Mouse (Mus musculus) forebrain, postnatal 0 days (tissue): ENCODE results near the gene Lmod3. TPM values are rescaled to one million over a fixed set of nuclear protein-coding genes. Genes with fewer than 3 reads are reported as not detected.

Experiments used
- ATAC-seq: fragments of 200-750 bp; cut with Nextera tagmentation; 2 replicates; pipeline ENCODE4 v1.8.0; 2017; ENCODE audit warnings: mild to moderate bottlenecking, moderate library complexity
- DNase-seq: peaks from one replicate; pipeline ENCODE4 v3.0.0-alpha.2; 2015
- H3K27ac ChIP-seq: fragments of 300-500 bp; sonication (generic); 2 replicates; pipeline ENCODE4 v1.5.1; 2014; ENCODE audit warnings: low read depth, mild to moderate bottlenecking, antibody characterized with exemption, low read length, moderate library complexity, mixed read lengths
- H3K27me3 ChIP-seq: fragments of 300-500 bp; sonication (generic); 2 replicates; pipeline ENCODE4 v1.6.1; 2014; ENCODE audit warnings: mild to moderate bottlenecking, low read length, mixed read lengths; ENCODE audit not compliant: insufficient read depth
- H3K36me3 ChIP-seq: fragments of 300-500 bp; sonication (generic); 2 replicates; pipeline ENCODE4 v1.6.1; 2014; ENCODE audit warnings: mild to moderate bottlenecking, moderate library complexity; ENCODE audit not compliant: insufficient read depth
- H3K4me1 ChIP-seq: fragments of 300-500 bp; sonication (generic); 2 replicates; pipeline ENCODE4 v1.6.1; 2014; ENCODE audit warnings: antibody characterized with exemption; ENCODE audit not compliant: insufficient read depth
- H3K4me2 ChIP-seq: fragments of 300-500 bp; sonication (generic); 2 replicates; pipeline ENCODE4 v1.6.1; 2014; ENCODE audit warnings: low read depth, mild to moderate bottlenecking, moderate library complexity
- H3K4me3 ChIP-seq: fragments of 300-500 bp; sonication (generic); 2 replicates; pipeline ENCODE4 v1.5.1; 2014; ENCODE audit warnings: low read depth, low read length, mixed read lengths
- H3K9ac ChIP-seq: fragments of 300-500 bp; sonication (generic); 2 replicates; pipeline ENCODE4 v1.6.1; 2014; ENCODE audit warnings: mild to moderate bottlenecking
- H3K9me3 ChIP-seq: fragments of 300-500 bp; sonication (generic); 2 replicates; pipeline ENCODE4 v1.6.1; 2016; ENCODE audit warnings: low read length
- CTCF ChIP-seq: sonication (generic); IDR thresholded peaks from 2 replicates; pipeline ENCODE4 v1.5.1; 2016; ENCODE audit warnings: antibody characterized with exemption, control low read depth, low read depth
- WGBS: fragments of 180-500 bp; shearing (Covaris S2); extraction: QIAGEN DNeasy Blood & Tissue Kit; methylation state at CpG from one replicate; pipeline ENCODE4 v1.1.7; 2014; 5-methylcytosine and 5-hydroxymethylcytosine counted together
- polyA plus RNA-seq: library from polyadenylated mRNA; unstranded; fragments of >200 nt; fragmentation: Nextera tagmentation; extraction: Ambion mirVana; gene quantifications from 2 replicates; pipeline ENCODE4 v1.2.1, GENCODE M21; 2015
- total RNA-seq: library from RNA; depleted of rRNA; stranded (reverse); fragments of >200 nt; gene quantifications from 2 replicates; pipeline ENCODE4 v1.2.3, GENCODE M21; 2014; rRNA removed

Lmod3 gene
- 0.05 and 0.46 TPM in 2 replicates for total RNA-seq
- 0.08 and 0.11 TPM in 2 replicates for polyA plus RNA-seq

GRCm38 (mm10) chr6:97252711-97253221 is at the start of gene Lmod3:
Gene Lmod3, minus strand, starts transcription at chr6:97252759.
- Histone ChIP-seq H3K4me1 (no peaks in the 10 kb centered on the region), H3K27me3 (no peaks in the 10 kb centered on the region), H3K36me3 (no peaks in the 10 kb centered on the region), H3K4me3 (no peak within 1 kb of the TSS), H3K4me2 (no peak within 1 kb of the TSS), H3K9me3 (no peaks in the 10 kb centered on the region), H3K27ac (no peak within 1 kb of the TSS), H3K9ac (no peak within 1 kb of the TSS)
- ATAC-seq (no peak), DNase-seq (no peak)
- no peak for TF ChIP-seq CTCF
- WGBS: 39% methylated on average over 9 of the region's 9 CpGs

DNA sequence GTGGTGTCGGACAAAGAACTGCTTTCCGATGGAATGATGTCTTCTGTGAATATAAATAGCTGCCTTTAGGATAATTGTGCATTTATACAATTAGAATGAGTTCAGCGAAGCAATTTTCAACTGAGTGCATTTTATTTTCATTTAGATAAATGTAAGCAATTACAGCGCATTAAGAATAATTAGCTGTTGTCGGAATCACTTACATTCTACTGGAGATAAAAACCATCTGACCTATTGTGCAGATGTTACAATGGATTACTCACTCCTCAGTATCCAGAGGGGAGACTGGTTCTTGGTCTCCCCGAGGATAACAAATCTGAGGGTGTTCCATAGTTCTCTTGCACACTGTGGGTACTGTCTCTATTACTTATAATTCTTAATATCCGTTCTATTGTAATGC is 49.7 kb upstream of the Lmod3 start:
- 58% methylated on average over 7 of the region's 7 CpGs for WGBS
- Histone ChIP-seq H3K4me1 (no peaks in the 10 kb centered on the region), H3K9ac (no peak overlapping the region), H3K9me3 (no peaks in the 10 kb centered on the region), H3K36me3 (peaks cover 25% of the 10 kb centered on the region; the same call in 1 of the 2 replicates), H3K4me3 (no peak overlapping the region), H3K4me2 (no peak overlapping the region), H3K27me3 (no peaks in the 10 kb centered on the region), H3K27ac (no peak overlapping the region)
- ATAC-seq: no peak
- DNase-seq: no peak
- no peak for TF ChIP-seq CTCF

- Histone ChIP-seq H3K27me3 (no peaks in the 10 kb centered on the region), H3K27ac (no peak overlapping the region), H3K9ac (no peak overlapping the region), H3K4me3 (no peak overlapping the region), H3K4me2 (no peak overlapping the region), H3K9me3 (no peaks in the 10 kb centered on the region), H3K36me3 (peaks cover 40% of the 10 kb centered on the region), H3K4me1 (no peaks in the 10 kb centered on the region)
- ATAC-seq (no peak), DNase-seq (no peak)
- TF ChIP-seq CTCF: no peak
- WGBS: 94% methylated on average over 6 of the region's 6 CpGs
Observed at GRCm38 (mm10) chr6:97300659-97301058, 48.1 kb upstream of the Lmod3 start.

- TF ChIP-seq CTCF: no peak
- Histone ChIP-seq H3K4me2 (no peak overlapping the region), H3K27me3 (no peaks in the 10 kb centered on the region), H3K9me3 (no peaks in the 10 kb centered on the region), H3K9ac (no peak overlapping the region), H3K27ac (no peak overlapping the region), H3K4me1 (no peaks in the 10 kb centered on the region), H3K36me3 (peaks cover 45% of the 10 kb centered on the region), H3K4me3 (no peak overlapping the region)
- DNase-seq: no peak
- no peak for ATAC-seq
- 95% methylated on average over 6 of the region's 6 CpGs for WGBS
Observed at GRCm38 (mm10) chr6:97300180-97300579, 47.6 kb upstream of the Lmod3 start.

GRCm38 (mm10) chr6:97297151-97297550 is 44.6 kb upstream of the Lmod3 start:
- DNase-seq (no peak), ATAC-seq (no peak)
- Histone ChIP-seq H3K9me3 (no peaks in the 10 kb centered on the region), H3K4me3 (no peak overlapping the region), H3K4me2 (no peak overlapping the region), H3K9ac (no peak overlapping the region), H3K27me3 (no peaks in the 10 kb centered on the region), H3K27ac (no peak overlapping the region), H3K4me1 (no peaks in the 10 kb centered on the region), H3K36me3 (peaks cover 51% of the 10 kb centered on the region)
- no peak for TF ChIP-seq CTCF
- 81% methylated on average over 3 of the region's 3 CpGs for WGBS

DNA sequence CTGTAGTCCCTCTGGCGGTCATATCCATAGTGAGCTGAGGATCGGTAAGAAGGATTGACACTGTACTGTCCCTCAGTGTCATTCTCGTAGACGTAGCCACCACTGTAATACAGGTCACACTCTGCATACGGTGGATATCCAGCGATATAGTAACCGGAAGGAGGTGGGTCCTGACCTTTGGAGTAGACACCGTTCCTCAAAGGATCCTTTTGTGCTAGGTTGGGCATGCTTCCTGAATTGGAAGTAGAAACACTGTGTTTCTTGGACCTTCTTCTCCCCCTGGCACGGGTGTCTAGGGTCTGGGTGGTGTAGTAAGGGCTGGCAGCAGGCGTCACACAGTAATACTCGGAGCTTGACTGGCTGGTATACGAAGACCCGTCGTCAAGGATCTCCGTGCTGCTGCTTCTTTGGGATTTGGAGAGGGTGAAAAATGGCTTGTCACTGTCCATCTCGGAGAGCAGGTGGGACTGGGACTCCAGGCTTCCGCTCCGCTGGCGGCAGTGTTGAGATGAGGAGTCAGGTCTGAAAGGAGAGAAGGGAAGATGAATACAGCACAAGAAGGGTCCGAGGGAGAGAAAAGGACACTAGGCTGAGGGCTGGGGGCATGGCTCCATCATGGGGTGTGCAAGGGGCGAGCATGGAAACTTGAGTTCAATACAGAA is 43.4 kb upstream of the Lmod3 start:
- Histone ChIP-seq H3K27me3 (no peaks in the 10 kb centered on the region), H3K4me1 (peaks cover 7% of the 10 kb centered on the region; the same call in 1 of the 2 replicates), H3K36me3 (peaks cover 52% of the 10 kb centered on the region), H3K4me3 (no peak overlapping the region), H3K4me2 (no peak overlapping the region), H3K27ac (no peak overlapping the region), H3K9ac (no peak overlapping the region), H3K9me3 (no peaks in the 10 kb centered on the region)
- 94% methylated on average over 21 of the region's 21 CpGs for WGBS
- ATAC-seq: no peak
- TF ChIP-seq CTCF: no peak
- no peak for DNase-seq

- Histone ChIP-seq H3K9ac (no peak overlapping the region), H3K4me1 (peaks cover 8% of the 10 kb centered on the region; the same call in 1 of the 2 replicates), H3K4me2 (no peak overlapping the region), H3K27me3 (no peaks in the 10 kb centered on the region), H3K9me3 (no peaks in the 10 kb centered on the region), H3K36me3 (peaks cover 49% of the 10 kb centered on the region), H3K4me3 (no peak overlapping the region), H3K27ac (no peak overlapping the region)
- TF ChIP-seq CTCF: no peak
- DNase-seq (no peak), ATAC-seq (no peak)
- 95% methylated on average over 9 of the region's 9 CpGs for WGBS
Observed at GRCm38 (mm10) chr6:97295416-97295815, 42.9 kb upstream of the Lmod3 start.
